Mouse (Mus musculus) olfactory bulb, adult 2 months (tissue): ENCODE data around the gene Ss18l1. TPM values are rescaled to one million over a fixed set of nuclear protein-coding genes. Genes with fewer than 3 reads are reported as not detected.

Source experiments
- H3K27ac ChIP-seq: fragments of 200-500 bp; 2 replicates; pipeline ENCODE4 v1.5.1; 2012; ENCODE audit warnings: low read depth, low read length; ENCODE audit not compliant: insufficient read depth
- H3K4me1 ChIP-seq: fragments of 200-500 bp; 2 replicates; pipeline ENCODE4 v1.6.1; 2012; ENCODE audit warnings: low read length; ENCODE audit not compliant: control insufficient read depth, insufficient read depth
- H3K4me3 ChIP-seq: fragments of 200-500 bp; 2 replicates; pipeline ENCODE4 v1.5.1; 2012; ENCODE audit warnings: mild to moderate bottlenecking, low read depth, low read length, moderate library complexity; ENCODE audit not compliant: insufficient read depth
- CTCF ChIP-seq: fragments of 200-500 bp; IDR thresholded peaks from 2 replicates; pipeline ENCODE4 v1.5.1; 2012; ENCODE audit warnings: low read depth, mild to moderate bottlenecking, low read length, moderate library complexity; ENCODE audit not compliant: insufficient read depth
- POLR2A ChIP-seq: fragments of 200-500 bp; IDR thresholded peaks from 2 replicates; pipeline ENCODE4 v1.6.1; 2012; ENCODE audit warnings: mild to moderate bottlenecking, low read depth, low read length, moderate library complexity; ENCODE audit not compliant: insufficient read depth
- WGBS: fragments of 180-500 bp; shearing (Covaris S2); methylation state at CpG from one replicate; pipeline ENCODE4 v1.1.7; 2018; 5-methylcytosine and 5-hydroxymethylcytosine counted together
- polyA plus RNA-seq: library from polyadenylated mRNA; stranded (reverse); fragments of >200 nt; gene quantifications from 2 replicates; pipeline ENCODE4 v1.2.4, GENCODE M21; 2012; ENCODE audit warnings: low replicate concordance; ENCODE audit not compliant: missing spikeins, insufficient read depth, insufficient read length

The Ss18l1 gene
- polyA plus RNA-seq, result not detected in 2 replicates

GRCm38 (mm10) chr2:180042256-180042857 lies at the start of gene Ss18l1, which contains the start of gene Psma7:
TSS of gene Ss18l1 (plus strand) at chr2:180042509.
TSS of gene Psma7 (minus strand) at chr2:180042433.
- peak within 1 kb of the TSS; percentile 86 for H3K4me3 ChIP-seq
- H3K4me1 ChIP-seq, result peaks cover 22% of the 10 kb centered on the region
- under 1% methylated on average over 78 of the region's 78 CpGs for WGBS
- TF ChIP-seq POLR2A (peak; percentile 61), CTCF (no peak; the same call in 1 of the 2 replicates)
- peak within 1 kb of the TSS; percentile 88 for H3K27ac ChIP-seq

- 89% methylated on average over 5 of the region's 5 CpGs for WGBS
- H3K27ac ChIP-seq, result no peak overlapping the region
- H3K4me1 ChIP-seq, result no peaks in the 10 kb centered on the region
- TF ChIP-seq POLR2A (no peak), CTCF (no peak)
- no peak overlapping the region for H3K4me3 ChIP-seq
These were observed 49.2 kb upstream of the Ss18l1 start for GRCm38 (mm10) chr2:179993071-179993470.

- Histone ChIP-seq H3K27ac (no peak overlapping the region), H3K4me3 (no peak overlapping the region), H3K4me1 (no peaks in the 10 kb centered on the region)
- 80% methylated on average over 4 of the region's 4 CpGs for whole genome bisulfite sequencing
- TF ChIP-seq POLR2A, result no peak
- TF ChIP-seq CTCF, result no peak
These were observed 43.9 kb upstream of the Ss18l1 start for GRCm38 (mm10) chr2:179998431-179998830.

GRCm38 (mm10) chr2:180001635-180002034 lies 40.7 kb upstream of the Ss18l1 start:
- H3K27ac ChIP-seq, result no peak overlapping the region
- WGBS, result 96% methylated on average over 9 of the region's 9 CpGs

GRCm38 (mm10) chr2:180005656-180006351 lies 36.5 kb upstream of the Ss18l1 start:
- TF ChIP-seq POLR2A, result no peak
- TF ChIP-seq CTCF, result no peak
- WGBS, result 65% methylated on average over 5 of the region's 5 CpGs
- no peak overlapping the region for H3K27ac ChIP-seq
- H3K4me1 ChIP-seq, result no peaks in the 10 kb centered on the region
- H3K4me3 ChIP-seq, result no peak overlapping the region

More at GRCm38 (mm10) chr2:180001635-180002034, 40.7 kb upstream of the Ss18l1 start:
- TF ChIP-seq POLR2A (no peak), CTCF (no peak)
- no peaks in the 10 kb centered on the region for H3K4me1 ChIP-seq
- H3K4me3 ChIP-seq, result no peak overlapping the region

- Histone ChIP-seq H3K4me3 (no peak overlapping the region), H3K4me1 (no peaks in the 10 kb centered on the region), H3K27ac (no peak overlapping the region)
- WGBS, result 52% methylated on average over 8 of the region's 9 CpGs
- TF ChIP-seq POLR2A (no peak), CTCF (no peak)
These were observed 35.8 kb upstream of the Ss18l1 start for GRCm38 (mm10) chr2:180006352-180007017.

- TF ChIP-seq POLR2A, result no peak
- TF ChIP-seq CTCF, result no peak
- Histone ChIP-seq H3K4me3 (no peak overlapping the region), H3K27ac (no peak overlapping the region), H3K4me1 (no peaks in the 10 kb centered on the region)
- WGBS, result 94% methylated on average over 7 of the region's 7 CpGs
These were observed 31.6 kb upstream of the Ss18l1 start for GRCm38 (mm10) chr2:180010686-180011085.

GRCm38 (mm10) chr2:180011370-180011769 lies 30.9 kb upstream of the Ss18l1 start:
- H3K27ac ChIP-seq, result no peak overlapping the region
- H3K4me1 ChIP-seq, result no peaks in the 10 kb centered on the region
- TF ChIP-seq CTCF (no peak), POLR2A (no peak)
- H3K4me3 ChIP-seq, result no peak overlapping the region
- 84% methylated on average over 6 of the region's 6 CpGs for WGBS

GRCm38 (mm10) chr2:180013686-180014085 lies 28.6 kb upstream of the Ss18l1 start:
- Histone ChIP-seq H3K4me3 (no peak overlapping the region), H3K27ac (no peak overlapping the region), H3K4me1 (no peaks in the 10 kb centered on the region)
- TF ChIP-seq POLR2A (no peak), CTCF (no peak)
- 94% methylated on average over 7 of the region's 7 CpGs for WGBS
